Mouse (Mus musculus) monocyte, adult 59 days (primary cell): ENCODE results near the gene Nrtn. TPM values are rescaled to one million over a fixed set of nuclear protein-coding genes. Genes with fewer than 3 reads are reported as not detected.

Experiments
- total RNA-seq, 2 experiments: library from RNA; stranded (reverse); gene quantifications; one replicate each; pipeline ENCODE4 v1.2.4; 2023

Gene Nrtn
- not detected for total RNA-seq

DNA sequence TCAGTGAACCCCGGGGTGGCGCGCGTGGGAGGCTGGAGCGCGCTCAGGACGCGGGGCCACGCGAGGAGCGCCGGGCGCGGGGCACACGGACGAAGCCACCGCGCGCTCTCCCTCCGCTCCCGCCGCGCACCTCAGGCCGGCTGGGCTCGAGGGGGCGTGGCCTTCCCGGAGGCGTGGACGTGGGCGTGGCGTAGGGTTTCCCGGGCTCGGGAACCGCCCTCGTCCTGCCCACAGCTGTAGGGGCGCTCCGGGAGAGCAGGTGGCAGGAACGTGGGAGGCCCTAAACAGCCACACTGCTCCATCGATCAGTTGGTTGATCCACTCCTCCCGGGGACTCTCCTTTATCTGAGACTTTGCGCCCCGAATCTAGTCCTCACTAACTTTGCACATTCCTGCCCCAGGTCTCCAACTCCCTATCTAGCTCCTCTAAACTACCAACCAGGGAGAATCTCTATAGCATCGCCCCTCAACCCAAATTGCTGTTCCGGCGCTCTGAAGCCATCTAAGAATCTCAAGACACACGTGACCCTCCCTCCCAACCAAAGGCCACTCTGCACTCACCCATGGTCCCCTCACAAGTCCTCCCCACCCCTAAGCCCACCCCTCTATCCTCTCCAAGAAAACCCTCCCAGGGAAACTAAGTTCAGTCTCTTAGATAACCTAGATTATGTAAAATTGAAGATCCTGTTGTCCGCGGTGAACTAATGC, at the start of gene Nrtn:
TSS of gene Nrtn (minus strand) at position 115 of the 708 bp plus-strand sequence.

GRCm38 (mm10) chr17:56769950-56770349, 12.6 kb upstream of the Nrtn start, which contains the start of gene Prr22:
Prr22 (plus strand) TSS chr17:56770250.

DNA sequence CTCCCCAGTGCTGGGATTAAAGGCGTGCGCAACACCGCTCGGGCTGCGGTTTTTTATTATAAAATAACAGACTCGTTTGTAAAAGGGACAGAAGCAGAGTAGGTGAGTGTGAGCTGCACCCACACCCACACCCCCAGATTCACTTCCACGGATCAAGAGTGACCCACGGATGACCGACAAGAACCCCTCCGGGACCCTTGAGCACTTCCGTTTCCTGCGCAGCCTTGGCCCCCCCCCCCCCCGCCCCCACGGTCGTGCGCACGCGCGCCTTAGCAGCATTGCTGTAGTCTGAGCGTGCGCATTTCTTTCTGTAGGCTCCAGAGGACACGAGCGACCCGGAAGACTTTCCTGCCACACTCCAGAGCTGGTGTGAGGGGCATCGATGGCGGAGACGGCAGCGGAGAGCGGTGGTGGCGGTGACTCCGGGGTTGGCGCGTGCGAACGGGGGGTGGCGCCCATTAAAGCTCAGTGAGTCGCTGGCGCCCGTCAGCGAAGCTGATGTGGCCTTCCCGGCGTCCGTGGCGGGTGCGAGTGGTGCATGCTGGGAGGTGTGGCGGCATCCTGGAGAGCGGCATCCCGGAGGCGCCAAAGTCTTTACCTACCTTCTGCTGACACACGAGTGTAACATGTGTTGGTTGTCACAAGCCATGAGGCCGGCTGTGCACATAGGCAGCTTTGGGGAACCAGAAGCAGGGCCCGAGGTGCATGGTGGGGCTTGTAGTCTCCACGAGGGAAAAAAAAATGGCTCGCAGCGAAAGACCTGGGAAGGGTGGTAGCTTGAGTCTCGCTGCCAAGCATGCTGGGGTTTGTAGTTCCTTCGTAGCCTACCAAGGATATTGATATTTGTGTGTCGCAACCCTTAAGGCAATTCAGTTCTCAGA, 7.4 kb upstream of the Nrtn start, which contains the start of gene Dus3l:
TSS of gene Dus3l (plus strand) at position 284 of the 881 bp plus-strand sequence.

DNA sequence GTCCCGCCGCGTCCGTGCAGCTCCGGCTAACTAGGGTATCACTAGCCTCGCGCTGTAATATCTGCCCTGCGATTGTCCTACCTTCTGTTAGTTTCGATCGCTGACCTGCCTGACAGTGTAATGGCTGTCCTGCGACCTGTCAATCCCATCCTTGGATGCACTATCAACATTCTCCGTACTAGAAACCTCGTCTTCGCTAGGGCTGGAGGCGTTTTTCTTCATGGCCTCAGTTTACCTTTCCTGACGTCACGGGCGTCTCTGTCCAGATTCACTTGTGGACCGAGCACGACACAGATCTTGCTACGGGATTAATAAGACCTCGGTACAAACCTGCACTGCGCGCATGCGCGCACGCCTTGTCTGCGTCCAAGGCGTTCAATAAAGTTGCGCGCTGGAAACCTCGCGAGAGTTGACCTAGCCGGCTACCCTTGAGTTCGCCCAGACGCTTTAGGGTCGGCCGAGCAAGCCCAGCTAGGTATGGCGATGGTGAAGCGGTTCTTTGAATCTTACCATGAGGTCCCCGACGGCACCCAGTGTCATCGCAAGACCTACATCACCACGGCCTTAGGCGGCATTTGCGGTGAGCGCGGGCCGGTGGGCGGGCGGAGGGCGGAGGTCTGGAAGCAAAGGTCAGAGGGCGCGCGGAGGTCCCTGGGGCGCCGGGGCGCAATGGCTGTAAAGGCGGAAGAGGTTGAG, 39.8 kb downstream of the Nrtn start, which contains the start of the genes Ndufa11 and Vmac:
TSS of gene Ndufa11 (plus strand) at position 405 of the 696 bp plus-strand sequence.
TSS of gene Vmac (minus strand) at position 660 of the 696 bp plus-strand sequence.

Other genes starting within 250 kb of the Nrtn start
- not detected for gene Znrf4, start 245.1 kb downstream of the Nrtn start, total RNA-seq
- 1 to 10 TPM; 4.5 to 7.7 TPM for gene Gm20219, start 203.1 kb downstream of the Nrtn start, total RNA-seq
- gene Safb2, start 172.9 kb downstream of the Nrtn start, total RNA-seq: 100 to 1,000 TPM; 378 to 409 TPM
- 100 to 1,000 TPM; 192 to 207 TPM for gene Safb, start 172.7 kb downstream of the Nrtn start, total RNA-seq
- gene 2410015M20Rik, start 147.8 kb downstream of the Nrtn start, total RNA-seq: 10 to 100 TPM; 62.6 to 67.6 TPM
- gene Rpl36, start 144.1 kb downstream of the Nrtn start, total RNA-seq: 100 to 1,000 TPM; 871 to 971 TPM
- 10 to 100 TPM; 30.7 to 32.1 TPM for gene Lonp1, start 130.6 kb downstream of the Nrtn start, total RNA-seq
- gene Catsperd, start 129.4 kb downstream of the Nrtn start, total RNA-seq: under 1 TPM; 0.42 to 0.55 TPM
- 10 to 100 TPM; 68.3 to 70.9 TPM for gene Ranbp3, start 84.2 kb downstream of the Nrtn start, total RNA-seq
- gene Ndufa11, start 39.8 kb downstream of the Nrtn start, total RNA-seq: 10 to 100 TPM; 65.3 to 82.2 TPM
- 1 to 10 TPM; 5.4 to 5.7 TPM for gene Vmac, start 39.5 kb downstream of the Nrtn start, total RNA-seq
- gene Dus3l, start 7.2 kb upstream of the Nrtn start, total RNA-seq: 10 to 100 TPM; 47.3 to 49.5 TPM
- under 1 TPM; 0.42 to 0.70 TPM for gene Prr22, start 12.7 kb upstream of the Nrtn start, total RNA-seq
- 10 to 100 TPM; 71.8 to 73.4 TPM for gene Rfx2, start 73.5 kb upstream of the Nrtn start, total RNA-seq
- not detected for gene Acsbg2, start 116.9 kb upstream of the Nrtn start, total RNA-seq
- gene 1700061G19Rik, start 117.9 kb upstream of the Nrtn start, total RNA-seq: under 1 TPM in 1 of 2 experiments, not detected in 1; 0.24 TPM
- gene Mllt1, start 177.9 kb upstream of the Nrtn start, total RNA-seq: 10 to 100 TPM; 27.3 to 28.0 TPM
- not detected for gene Acer1, start 224.6 kb upstream of the Nrtn start, total RNA-seq
- gene Clpp, start 232.8 kb upstream of the Nrtn start, total RNA-seq: 10 to 100 TPM; 12.6 to 19.9 TPM
- gene Alkbh7, start 239.8 kb upstream of the Nrtn start, total RNA-seq: 10 to 100 TPM; 11.1 to 12.4 TPM
- gene Pspn, start 242.5 kb upstream of the Nrtn start, total RNA-seq: 1 to 10 TPM in 1 of 2 experiments, not detected in 1; 1.6 TPM